Mouse (Mus musculus) kidney, postnatal 25 days (tissue): Measurements from ENCODE around the gene Kcnip1.

ENCODE experiments used
- DNase-seq, 2 experiments: peaks; one replicate each; pipeline ENCODE4 v3.0.0; 2021; ENCODE audit warnings: mixed read lengths in 2 of 2

Kcnip1 gene

GRCm38 (mm10) chr11:33821331-33821730 is 171.6 kb downstream of the Kcnip1 start:
- no peak for DNase-seq

- DNase-seq, result no peak
Measured at GRCm38 (mm10) chr11:33820876-33821275, 172.1 kb downstream of the Kcnip1 start.

- DNase-seq, result no peak
Measured at GRCm38 (mm10) chr11:33818861-33819503, 174.0 kb downstream of the Kcnip1 start.

DNA sequence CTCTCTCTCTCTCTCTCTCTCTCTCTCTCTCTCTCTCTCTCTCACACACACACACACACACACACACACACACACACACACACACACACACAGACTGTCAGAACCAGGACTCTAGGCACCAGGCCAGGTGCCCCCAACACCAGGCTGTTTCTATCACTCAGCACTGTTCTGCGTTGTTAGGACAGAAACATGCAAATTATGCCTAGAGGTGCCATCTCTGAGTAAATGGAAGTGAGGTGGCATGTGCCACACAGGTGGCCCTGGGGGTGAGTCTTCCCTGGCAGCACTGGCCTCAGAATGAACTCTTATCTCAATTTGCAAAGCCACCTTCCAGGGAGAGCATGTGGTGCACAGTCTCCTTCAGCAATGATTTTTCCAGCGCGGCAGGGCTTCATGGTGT is 176.9 kb downstream of the Kcnip1 start:
- no peak for DNase-seq

GRCm38 (mm10) chr11:33810105-33810504 is 182.8 kb downstream of the Kcnip1 start:
- DNase-seq, result no peak

- no peak for DNase-seq
Measured at GRCm38 (mm10) chr11:33803093-33803492, 189.9 kb downstream of the Kcnip1 start.

DNA sequence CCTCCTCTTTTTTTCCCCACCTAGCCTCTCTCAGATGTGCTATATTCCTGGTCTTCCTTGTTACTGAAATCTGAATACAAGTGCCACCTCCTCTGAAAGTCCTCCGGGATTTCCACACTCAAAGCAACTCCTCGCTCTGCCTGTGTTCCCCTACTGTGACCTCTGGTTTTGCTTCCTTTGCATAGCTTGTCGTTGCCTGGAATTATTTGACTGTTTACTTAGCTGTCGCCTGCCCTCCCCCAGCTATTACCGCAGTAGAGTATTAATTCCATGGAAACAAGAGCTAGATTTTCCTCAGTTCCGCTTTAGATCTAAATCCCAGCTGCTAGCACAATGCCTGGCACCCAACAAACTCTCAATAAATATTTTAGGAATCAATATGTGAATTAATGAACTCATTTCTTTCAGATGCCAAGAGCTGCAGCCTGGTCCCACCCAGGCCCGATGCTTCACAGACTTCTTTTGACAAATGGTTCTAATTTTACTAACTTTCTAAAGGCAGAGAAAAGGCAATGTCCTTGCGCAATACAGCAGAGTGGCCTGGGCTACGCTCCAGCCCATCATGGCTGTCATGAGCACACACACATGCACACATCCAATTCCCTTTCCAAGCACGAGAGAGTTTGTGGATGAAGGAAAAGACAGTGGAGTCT is 192.4 kb downstream of the Kcnip1 start:
- no peak for DNase-seq

DNA sequence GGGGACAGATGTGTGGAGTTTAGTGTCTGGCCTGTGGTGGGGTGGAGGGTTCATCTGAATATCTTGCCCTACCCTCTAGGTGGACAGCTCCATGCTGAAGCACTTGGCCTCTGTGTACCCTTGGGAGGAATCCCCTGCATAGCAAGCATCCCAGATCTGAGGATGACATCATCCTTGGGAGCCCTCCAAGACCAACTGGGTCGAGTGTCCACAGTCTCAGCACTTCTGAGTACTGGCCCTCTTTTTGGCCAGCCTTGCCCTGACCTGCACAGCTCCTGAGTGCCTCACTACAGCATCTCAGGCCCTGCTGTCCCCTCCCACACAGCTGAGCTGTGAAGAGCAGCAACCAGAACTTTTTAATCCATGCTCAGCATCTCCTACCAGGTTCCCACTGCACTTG is 193.0 kb downstream of the Kcnip1 start:
- DNase-seq, result no peak

DNA sequence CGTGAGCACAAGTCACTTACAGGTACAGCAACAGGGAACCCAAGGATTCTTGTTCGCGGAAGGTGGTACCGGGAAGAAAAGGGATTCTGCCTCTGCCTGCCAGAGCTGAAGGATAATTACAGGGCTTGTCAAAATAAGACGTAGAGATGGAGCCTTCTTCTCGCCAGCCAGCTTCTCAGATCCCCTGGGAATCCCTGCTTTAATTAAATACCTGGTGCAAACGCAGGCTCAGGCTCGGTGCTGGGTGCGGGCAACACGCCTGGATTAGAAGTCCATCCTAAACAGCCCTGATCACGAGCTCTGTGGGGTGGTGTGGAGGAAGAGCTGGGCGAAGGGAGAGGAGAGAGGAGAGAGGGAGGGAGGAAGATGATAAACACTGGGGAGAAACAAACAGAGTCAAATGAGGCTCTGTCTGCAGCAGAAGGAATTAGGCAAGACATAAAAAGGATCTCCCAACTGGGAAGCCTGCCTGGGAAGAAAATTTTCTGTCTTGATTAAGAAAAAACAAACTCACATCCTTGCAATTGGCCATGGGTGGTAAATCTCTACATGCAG is 194.8 kb downstream of the Kcnip1 start:
- DNase-seq, result no peak

DNA sequence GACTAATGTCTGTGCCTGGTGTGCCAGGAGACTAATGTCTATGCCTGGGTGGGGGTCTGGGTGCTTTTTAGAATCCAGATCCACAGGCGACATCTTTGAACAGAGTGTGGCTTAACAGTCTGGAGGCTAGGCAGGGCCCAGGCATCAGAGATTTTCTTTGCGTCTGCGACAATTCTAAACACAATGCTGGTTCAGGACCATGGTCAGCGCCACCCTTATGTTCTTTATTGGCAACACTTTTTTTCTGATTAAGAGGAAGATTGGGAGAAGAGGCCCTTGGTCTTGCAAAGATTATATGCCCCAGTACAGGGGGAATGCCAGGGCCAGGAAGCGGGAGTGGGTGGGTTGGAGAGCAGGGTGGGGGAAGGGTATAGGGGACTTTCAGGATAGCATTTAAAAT is 205.6 kb downstream of the Kcnip1 start:
- DNase-seq, result peak; percentile 38 to 69

DNA sequence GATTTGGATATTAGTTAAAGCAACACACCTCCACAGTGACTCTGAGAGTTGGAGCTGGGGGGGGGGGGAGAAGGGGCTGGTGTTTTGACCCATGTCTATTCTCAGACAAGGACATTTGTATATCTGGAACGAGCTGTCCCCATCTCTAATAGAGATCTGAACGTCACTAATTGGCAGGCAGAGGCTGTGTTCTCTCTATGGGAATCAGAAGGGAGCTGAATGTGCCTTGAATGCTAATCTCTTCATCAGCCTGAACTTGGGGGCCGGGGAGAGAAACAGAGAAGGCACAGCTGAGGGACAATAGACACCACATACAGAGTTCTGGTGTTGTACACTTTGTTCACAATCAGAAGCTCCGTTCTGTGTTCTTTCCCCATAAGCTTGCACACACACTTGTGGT is 206.4 kb downstream of the Kcnip1 start:
- DNase-seq, result no peak

GRCm38 (mm10) chr11:33781561-33781971 is 211.4 kb downstream of the Kcnip1 start:
- DNase-seq, result no peak

- no peak for DNase-seq
Measured at GRCm38 (mm10) chr11:33780263-33780662, 212.7 kb downstream of the Kcnip1 start.

GRCm38 (mm10) chr11:33772615-33773141 is 220.3 kb downstream of the Kcnip1 start:
- DNase-seq, result no peak

DNA sequence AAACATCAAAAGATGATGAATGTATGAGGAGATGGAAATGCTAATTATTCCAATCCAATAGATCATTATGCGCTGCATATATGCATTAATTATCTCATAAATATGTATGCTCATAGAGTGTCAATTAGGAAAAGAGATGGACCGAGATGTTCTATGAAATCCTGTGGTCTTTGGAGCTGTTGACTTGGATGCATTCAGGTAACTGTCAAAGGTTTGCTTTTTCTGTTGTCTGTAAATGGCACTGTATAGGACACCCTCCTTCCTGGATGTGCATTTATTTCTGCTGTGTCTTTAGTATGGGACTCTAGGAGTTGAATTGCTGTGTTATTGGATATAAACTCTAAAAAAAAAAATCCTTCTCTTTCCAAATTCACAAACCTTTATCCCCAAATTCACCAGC is 220.9 kb downstream of the Kcnip1 start:
- no peak for DNase-seq

- no peak for DNase-seq
Measured at GRCm38 (mm10) chr11:33766976-33767938, 225.7 kb downstream of the Kcnip1 start.

DNA sequence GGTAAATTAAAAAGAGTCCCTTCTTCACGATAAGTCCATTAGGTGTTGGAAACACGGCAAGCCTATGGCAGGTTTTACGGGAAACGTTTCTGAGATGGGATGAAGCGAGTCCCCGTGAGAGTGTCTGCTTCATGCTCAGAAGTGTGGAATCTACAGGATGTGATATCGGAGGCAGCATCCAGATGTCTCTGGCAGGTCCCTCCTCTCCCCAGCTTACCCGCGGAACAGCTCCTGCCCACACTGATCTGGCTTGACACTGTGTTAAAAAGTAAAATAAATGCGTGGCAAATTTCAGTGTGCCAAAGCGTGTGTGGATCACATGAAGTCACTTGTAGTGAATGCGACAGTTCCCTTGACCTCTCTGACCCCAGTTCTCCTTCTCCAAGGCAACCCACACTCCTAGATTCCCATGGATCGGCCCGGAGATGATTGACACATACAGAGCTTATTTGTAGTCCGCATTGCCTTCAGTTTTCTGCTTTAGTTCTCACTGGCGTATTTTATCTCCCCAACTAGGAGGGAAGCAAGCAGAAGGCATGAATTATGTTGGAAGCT is 231.7 kb downstream of the Kcnip1 start:
- no peak for DNase-seq

GRCm38 (mm10) chr11:33756624-33757023 is 236.3 kb downstream of the Kcnip1 start:
- DNase-seq, result no peak

- no peak for DNase-seq
Measured at GRCm38 (mm10) chr11:33752431-33752873, 240.5 kb downstream of the Kcnip1 start.

DNA sequence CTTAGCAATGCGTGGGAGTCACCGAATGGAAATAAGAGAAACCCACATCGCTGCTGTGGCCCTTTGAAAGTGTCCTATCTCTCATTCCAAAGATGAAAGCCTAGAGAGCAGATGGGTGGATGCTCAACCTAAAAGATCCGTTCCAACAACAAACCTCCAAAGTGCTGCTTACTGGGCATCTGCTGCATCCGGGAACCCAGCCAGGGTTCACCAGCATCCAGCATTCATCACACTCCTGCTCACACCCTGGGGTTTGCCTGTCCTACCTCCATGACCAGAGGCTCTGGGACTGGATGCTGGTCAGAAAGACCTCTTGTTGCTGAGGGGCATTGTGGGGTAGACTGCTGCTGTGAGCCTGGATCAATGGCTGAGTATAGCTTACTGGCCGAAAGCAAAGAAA is 241.4 kb downstream of the Kcnip1 start:
- DNase-seq, result no peak

DNA sequence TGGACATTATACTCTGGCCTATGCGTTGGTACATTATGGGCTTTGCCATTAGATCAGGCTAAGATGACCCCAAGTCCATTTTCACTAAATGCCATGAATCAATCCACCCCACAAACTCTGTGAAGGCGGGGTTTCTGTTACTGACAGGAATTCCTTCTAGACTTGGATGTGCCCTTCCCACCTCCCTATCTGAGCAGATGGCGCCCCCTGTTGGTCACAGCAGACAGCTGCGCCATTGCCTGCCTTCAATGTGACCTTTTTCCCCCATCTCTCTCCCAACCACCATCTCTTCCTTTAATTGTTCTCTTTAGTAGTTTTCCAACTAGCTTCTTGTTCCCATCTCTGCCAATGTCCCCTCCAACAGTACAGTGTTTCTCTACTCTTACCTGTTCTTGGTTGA is 243.0 kb downstream of the Kcnip1 start:
- DNase-seq, result no peak

- DNase-seq, result no peak
Measured at GRCm38 (mm10) chr11:33749408-33749807, 243.5 kb downstream of the Kcnip1 start.

DNA sequence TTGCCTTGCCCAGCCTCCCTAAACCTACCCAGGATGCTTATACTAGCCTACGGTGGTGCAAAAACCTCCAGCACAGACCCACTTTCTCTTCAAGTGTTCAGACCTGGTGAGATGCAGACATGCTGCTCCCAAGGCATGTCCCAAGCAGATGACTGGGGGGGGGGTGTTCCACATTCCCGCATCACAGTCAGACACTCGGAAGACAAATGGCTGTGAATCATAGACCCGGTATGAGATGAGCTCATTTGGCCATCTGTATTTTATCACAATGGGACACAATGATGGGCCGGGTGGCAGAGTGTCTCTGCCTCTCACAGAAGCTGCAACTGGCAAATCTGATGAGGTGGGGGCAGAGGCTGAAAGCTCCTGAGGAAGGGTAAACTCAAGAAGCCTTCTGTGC is 244.2 kb downstream of the Kcnip1 start:
- no peak for DNase-seq
